Mouse (Mus musculus): ENCODE data around the gene Dnah8. TPM values are rescaled to one million over a fixed set of nuclear protein-coding genes. Genes with fewer than 3 reads are reported as not detected.
A peak's percentile ranks its signal among the peaks of the same experiment; 100 is the strongest.

Gene Dnah8
- polyA plus RNA-seq, 1 experiment from 2014 or later: 3.1 TPM

DNA sequence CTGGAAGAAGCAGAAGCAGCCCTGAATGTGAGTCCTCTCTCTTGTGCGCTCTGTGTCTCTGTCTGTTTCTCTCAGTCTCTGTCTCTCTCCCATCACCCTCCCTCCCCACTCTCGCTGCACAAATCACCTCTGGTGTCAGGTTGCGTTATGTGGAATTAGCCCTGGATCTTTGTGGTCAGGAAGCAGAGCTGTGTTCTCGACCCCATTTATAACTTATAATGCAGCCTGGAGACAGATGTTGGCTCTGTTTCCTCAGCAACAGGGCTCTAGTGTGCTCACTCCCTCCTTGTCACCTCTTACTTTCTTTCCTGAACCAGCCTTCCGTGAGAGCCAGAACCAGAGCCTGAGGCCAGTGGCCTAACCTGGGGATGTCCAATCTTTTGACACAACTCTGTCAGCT, 150.9 kb downstream of the Dnah8 start:
- DNase-seq (ENCODE audit: low spot score) (no peak), ATAC-seq (ENCODE audit: low FRiP score) (no peak)
- Histone ChIP-seq H3K9me3 (ENCODE audit: control insufficient read depth, low read length) (no peaks in the 10 kb centered on the region), H3K4me1 (replicated peaks; ENCODE audit: control insufficient read depth, insufficient read depth, low read length) (no peaks in the 10 kb centered on the region), H3K4me2 (replicated peaks) (no peak overlapping the region), H3K9ac (no peak overlapping the region), H3K4me3 (replicated peaks; ENCODE audit: low read length) (no peak overlapping the region), H3K27ac (no peak overlapping the region), H3K27me3 (ENCODE audit: control insufficient read depth, insufficient read depth, low read length) (no peaks in the 10 kb centered on the region), H3K36me3 (replicated peaks; ENCODE audit: control insufficient read depth, insufficient read depth) (no peaks in the 10 kb centered on the region)
- 53% methylated on average over 5 of the region's 5 CpGs for WGBS

DNA sequence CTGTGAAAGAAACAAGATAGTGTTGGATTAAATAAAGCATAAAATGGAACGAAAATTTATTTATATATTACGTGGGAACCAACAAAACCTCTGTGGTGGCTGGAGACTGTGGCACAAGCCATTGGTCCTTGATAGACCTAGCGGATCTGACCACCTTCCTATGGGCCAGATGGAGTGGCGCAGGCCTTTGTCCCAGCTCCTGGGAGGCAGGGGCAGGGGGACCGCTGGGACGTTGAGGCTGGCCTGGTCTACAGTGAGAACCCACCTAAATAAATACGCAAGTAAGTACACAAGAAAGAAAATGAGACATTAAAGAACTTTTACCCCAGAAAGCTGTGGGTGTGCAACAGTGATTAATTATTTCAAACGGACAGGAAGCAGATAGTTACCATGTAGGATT, 156.9 kb downstream of the Dnah8 start:
- no peak for ATAC-seq (ENCODE audit: low FRiP score)
- H3K27ac ChIP-seq: no peak overlapping the region
- no peaks in the 10 kb centered on the region for H3K36me3 ChIP-seq (replicated peaks; ENCODE audit: control insufficient read depth, insufficient read depth)
- no peak overlapping the region for H3K4me2 ChIP-seq (replicated peaks)
- no peaks in the 10 kb centered on the region for H3K4me1 ChIP-seq (replicated peaks; ENCODE audit: control insufficient read depth, insufficient read depth, low read length)
- no peaks in the 10 kb centered on the region for H3K9me3 ChIP-seq (ENCODE audit: control insufficient read depth, low read length)
- no peak overlapping the region for H3K4me3 ChIP-seq (replicated peaks; ENCODE audit: low read length)
- H3K9ac ChIP-seq: no peak overlapping the region
- no peak for DNase-seq (ENCODE audit: low spot score)
- H3K27me3 ChIP-seq (ENCODE audit: control insufficient read depth, insufficient read depth, low read length): no peaks in the 10 kb centered on the region
- WGBS: 85% methylated on average over 8 of the region's 8 CpGs

DNA sequence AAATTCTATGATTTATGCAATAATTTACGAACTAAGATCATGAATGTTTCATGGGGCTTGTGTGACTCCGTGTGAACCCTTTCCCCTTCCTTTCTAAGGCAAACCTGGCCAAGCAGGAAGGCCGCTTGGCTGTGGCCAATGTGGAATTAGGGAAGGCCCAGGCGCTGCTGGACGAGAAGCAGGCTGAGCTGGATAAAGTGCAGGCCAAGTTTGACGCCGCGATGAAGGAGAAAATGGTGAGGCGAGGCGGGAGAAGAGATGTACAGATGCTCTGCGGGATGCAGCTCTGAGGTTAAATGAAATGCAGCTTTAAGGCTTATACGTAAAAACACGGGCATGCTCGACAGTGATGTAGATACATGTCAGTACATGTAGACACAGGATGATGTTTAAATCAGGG, 158.1 kb downstream of the Dnah8 start:
- no peak overlapping the region for H3K27ac ChIP-seq
- no peak overlapping the region for H3K4me3 ChIP-seq (replicated peaks; ENCODE audit: low read length)
- H3K4me2 ChIP-seq (replicated peaks): no peak overlapping the region
- no peak overlapping the region for H3K9ac ChIP-seq
- no peaks in the 10 kb centered on the region for H3K4me1 ChIP-seq (replicated peaks; ENCODE audit: control insufficient read depth, insufficient read depth, low read length)
- no peaks in the 10 kb centered on the region for H3K36me3 ChIP-seq (replicated peaks; ENCODE audit: control insufficient read depth, insufficient read depth)
- DNase-seq (ENCODE audit: low spot score) (no peak), ATAC-seq (ENCODE audit: low FRiP score) (no peak)
- 82% methylated on average over 14 of the region's 14 CpGs for WGBS
- H3K27me3 ChIP-seq (ENCODE audit: control insufficient read depth, insufficient read depth, low read length): no peaks in the 10 kb centered on the region
- H3K9me3 ChIP-seq (ENCODE audit: control insufficient read depth, low read length): no peaks in the 10 kb centered on the region

DNA sequence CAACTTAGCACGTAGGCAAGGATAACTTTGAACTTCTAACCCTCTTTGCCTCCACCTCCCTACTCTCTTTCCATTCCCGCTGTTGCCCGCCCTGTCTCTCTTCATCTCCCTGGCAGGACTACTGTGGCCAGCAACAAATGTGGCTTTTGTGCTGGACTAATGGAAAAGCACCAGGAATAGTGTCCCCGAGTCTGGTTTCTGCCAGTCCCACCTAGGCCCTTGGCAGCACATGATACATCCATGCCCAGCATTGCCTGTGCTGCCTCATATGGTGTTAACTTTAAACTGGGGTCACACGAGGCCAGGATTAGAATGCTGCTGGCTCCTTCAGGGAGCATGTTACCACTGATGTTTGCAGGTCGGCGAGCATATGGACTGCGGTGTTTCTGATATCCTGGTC, 164.2 kb downstream of the Dnah8 start:
- WGBS: 92% methylated on average over 8 of the region's 8 CpGs
- H3K9ac ChIP-seq: no peak overlapping the region

DNA sequence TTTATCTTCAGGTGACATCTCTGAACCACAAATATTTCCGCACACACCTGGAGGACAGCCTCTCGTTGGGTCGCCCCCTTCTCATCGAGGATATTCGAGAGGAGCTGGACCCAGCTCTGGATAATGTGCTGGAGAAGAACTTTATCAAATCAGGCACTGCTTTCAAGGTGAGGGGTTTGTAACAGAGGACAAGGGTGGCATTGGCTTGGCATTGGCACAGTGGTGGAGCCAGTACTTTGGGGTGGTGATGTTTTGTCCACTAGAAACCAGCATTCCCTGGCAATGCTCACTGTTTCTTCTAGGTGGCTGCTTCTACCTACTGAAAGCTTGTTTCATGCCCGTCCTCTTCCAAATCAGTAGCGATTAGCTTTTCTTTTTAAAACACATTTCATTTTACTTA, 166.7 kb downstream of the Dnah8 start:
- no peak overlapping the region for H3K27ac ChIP-seq
- no peaks in the 10 kb centered on the region for H3K36me3 ChIP-seq (replicated peaks; ENCODE audit: control insufficient read depth, insufficient read depth)
- H3K9ac ChIP-seq: no peak overlapping the region
- no peak overlapping the region for H3K4me3 ChIP-seq (replicated peaks; ENCODE audit: low read length)
- DNase-seq (ENCODE audit: low spot score): no peak
- no peaks in the 10 kb centered on the region for H3K9me3 ChIP-seq (ENCODE audit: control insufficient read depth, low read length)
- no peaks in the 10 kb centered on the region for H3K4me1 ChIP-seq (replicated peaks; ENCODE audit: control insufficient read depth, insufficient read depth, low read length)
- ATAC-seq (ENCODE audit: low FRiP score): no peak
- H3K27me3 ChIP-seq (ENCODE audit: control insufficient read depth, insufficient read depth, low read length): no peaks in the 10 kb centered on the region
- no peak overlapping the region for H3K4me2 ChIP-seq (replicated peaks)
- WGBS: 92% methylated on average over 7 of the region's 7 CpGs

More for the DNA sequence above, 164.2 kb downstream of the Dnah8 start:
- no peak for ATAC-seq (ENCODE audit: low FRiP score)
- H3K36me3 ChIP-seq (replicated peaks; ENCODE audit: control insufficient read depth, insufficient read depth): no peaks in the 10 kb centered on the region
- H3K4me3 ChIP-seq (replicated peaks; ENCODE audit: low read length): no peak overlapping the region
- H3K27ac ChIP-seq: no peak overlapping the region
- H3K27me3 ChIP-seq (ENCODE audit: control insufficient read depth, insufficient read depth, low read length): no peaks in the 10 kb centered on the region
- no peaks in the 10 kb centered on the region for H3K4me1 ChIP-seq (replicated peaks; ENCODE audit: control insufficient read depth, insufficient read depth, low read length)
- DNase-seq (ENCODE audit: low spot score): no peak
- H3K4me2 ChIP-seq (replicated peaks): no peak overlapping the region
- no peaks in the 10 kb centered on the region for H3K9me3 ChIP-seq (ENCODE audit: control insufficient read depth, low read length)

DNA sequence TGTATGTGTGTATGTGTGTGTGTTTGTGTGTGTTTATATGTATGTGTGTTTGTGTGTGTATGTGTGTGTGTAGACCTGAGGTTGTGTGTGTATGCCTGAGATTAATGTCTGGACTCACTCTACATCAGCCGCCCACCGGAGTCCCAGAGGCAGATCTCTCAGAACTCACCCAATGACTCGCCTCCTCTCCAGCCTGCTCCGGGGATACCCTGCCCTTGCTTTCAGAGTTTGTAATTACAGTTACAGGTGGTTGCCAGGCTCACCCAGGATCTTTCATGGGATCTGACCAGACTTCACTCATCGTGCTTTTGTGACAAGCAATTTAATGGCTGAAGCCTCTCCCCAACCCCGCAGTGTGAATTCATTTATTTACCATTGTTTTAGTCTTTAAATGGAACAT, 168.2 kb downstream of the Dnah8 start:
- no peak overlapping the region for H3K27ac ChIP-seq
- ATAC-seq (ENCODE audit: low FRiP score): no peak

DNA sequence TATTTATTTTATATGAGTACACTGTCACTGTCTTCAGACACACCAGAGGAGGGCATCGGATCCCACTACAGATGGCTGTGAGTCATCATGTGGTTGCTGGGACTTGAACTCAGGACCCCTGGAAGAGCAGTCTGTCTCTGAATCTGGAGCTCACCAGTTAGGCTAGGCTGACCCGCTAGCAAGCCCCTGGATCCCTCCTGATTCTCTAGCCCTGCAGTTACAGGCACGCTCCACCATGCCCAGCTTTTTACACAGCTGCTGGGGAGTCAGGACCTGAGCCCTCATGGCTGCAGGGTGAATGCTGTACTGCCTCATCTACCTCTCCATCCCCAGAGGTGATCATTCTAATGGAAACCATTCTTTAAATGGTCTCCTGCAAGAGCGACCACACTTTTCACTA, 172.5 kb downstream of the Dnah8 start:
- no peaks in the 10 kb centered on the region for H3K27me3 ChIP-seq (ENCODE audit: control insufficient read depth, insufficient read depth, low read length)
- no peak overlapping the region for H3K4me2 ChIP-seq (replicated peaks)
- no peaks in the 10 kb centered on the region for H3K9me3 ChIP-seq (ENCODE audit: control insufficient read depth, low read length)
- H3K27ac ChIP-seq: no peak overlapping the region
- H3K4me3 ChIP-seq (replicated peaks; ENCODE audit: low read length): no peak overlapping the region
- ATAC-seq (ENCODE audit: low FRiP score): no peak
- DNase-seq (ENCODE audit: low spot score): no peak
- no peaks in the 10 kb centered on the region for H3K4me1 ChIP-seq (replicated peaks; ENCODE audit: control insufficient read depth, insufficient read depth, low read length)
- H3K36me3 ChIP-seq (replicated peaks; ENCODE audit: control insufficient read depth, insufficient read depth): no peaks in the 10 kb centered on the region
- H3K9ac ChIP-seq: no peak overlapping the region
- 87% methylated on average over 4 of the region's 4 CpGs for WGBS

More for the DNA sequence above, 168.2 kb downstream of the Dnah8 start:
- no peak overlapping the region for H3K4me2 ChIP-seq (replicated peaks)
- 75% methylated on average over 6 of the region's 6 CpGs for WGBS
- DNase-seq (ENCODE audit: low spot score): no peak
- H3K36me3 ChIP-seq (replicated peaks; ENCODE audit: control insufficient read depth, insufficient read depth): no peaks in the 10 kb centered on the region
- H3K9ac ChIP-seq: no peak overlapping the region
- no peak overlapping the region for H3K4me3 ChIP-seq (replicated peaks; ENCODE audit: low read length)
- H3K9me3 ChIP-seq (ENCODE audit: control insufficient read depth, low read length): no peaks in the 10 kb centered on the region
- no peaks in the 10 kb centered on the region for H3K4me1 ChIP-seq (replicated peaks; ENCODE audit: control insufficient read depth, insufficient read depth, low read length)
- no peaks in the 10 kb centered on the region for H3K27me3 ChIP-seq (ENCODE audit: control insufficient read depth, insufficient read depth, low read length)

DNA sequence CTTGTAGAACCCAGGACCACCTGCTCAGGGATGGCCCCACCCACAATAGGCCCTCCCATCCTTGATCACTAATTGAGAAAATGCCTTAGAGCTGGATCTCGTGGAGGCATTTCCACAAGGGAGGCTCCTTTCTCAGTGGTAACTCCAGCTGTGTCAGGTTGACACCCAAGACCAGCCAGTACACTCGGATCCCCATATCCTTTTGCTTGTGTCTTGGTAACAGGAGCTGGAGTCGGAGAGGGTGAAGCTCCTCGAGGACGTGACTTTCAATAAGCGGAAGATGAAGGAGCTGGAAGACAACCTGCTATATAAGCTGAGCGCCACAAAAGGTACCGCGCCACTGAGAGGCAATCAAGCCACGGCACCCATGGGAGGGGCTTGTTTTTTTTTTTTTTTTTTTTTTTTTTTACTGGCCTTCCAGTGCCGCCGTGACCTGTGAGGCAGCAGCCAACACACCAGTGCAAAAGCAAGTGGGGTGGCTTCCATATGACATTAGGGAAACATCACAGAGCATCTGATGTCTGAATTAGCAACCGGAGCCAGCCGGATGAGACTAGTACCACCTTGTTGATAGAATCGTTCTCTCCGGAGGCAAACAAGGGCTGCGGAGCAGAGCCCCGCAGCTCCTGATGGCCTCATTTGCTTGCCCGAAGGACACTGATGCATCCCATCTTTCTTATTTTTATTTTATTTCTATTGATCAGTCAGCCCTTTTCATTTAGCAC, 176.3 kb downstream of the Dnah8 start:
- Histone ChIP-seq H3K4me1 (replicated peaks; ENCODE audit: control insufficient read depth, insufficient read depth, low read length) (peaks cover 11% of the 10 kb centered on the region), H3K9me3 (ENCODE audit: control insufficient read depth, low read length) (no peaks in the 10 kb centered on the region), H3K36me3 (replicated peaks; ENCODE audit: control insufficient read depth, insufficient read depth) (no peaks in the 10 kb centered on the region), H3K4me2 (replicated peaks) (no peak overlapping the region), H3K4me3 (replicated peaks; ENCODE audit: low read length) (no peak overlapping the region), H3K27ac (no peak overlapping the region), H3K9ac (no peak overlapping the region), H3K27me3 (ENCODE audit: control insufficient read depth, insufficient read depth, low read length) (no peaks in the 10 kb centered on the region)
- WGBS: 82% methylated on average over 19 of the region's 19 CpGs
- DNase-seq (ENCODE audit: low spot score) (no peak), ATAC-seq (ENCODE audit: low FRiP score) (no peak)

DNA sequence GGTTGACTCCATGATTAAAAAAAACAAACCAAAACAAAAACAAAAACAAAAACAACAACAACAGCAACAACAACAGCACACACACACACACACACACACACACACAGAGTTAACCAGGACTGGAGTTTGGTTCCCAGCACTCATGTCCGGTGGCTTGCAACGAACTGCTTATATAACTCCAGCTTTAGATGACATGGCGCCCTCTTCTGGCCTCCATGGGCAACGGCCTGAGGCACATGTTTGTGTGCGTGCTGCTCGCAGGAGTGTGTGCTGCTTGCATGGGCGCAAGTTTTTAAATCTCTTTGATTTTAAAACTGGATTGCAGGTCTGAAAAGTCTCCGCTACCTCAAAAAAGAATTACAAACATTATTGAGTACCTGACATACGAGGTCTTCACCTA, 179.5 kb downstream of the Dnah8 start:
- H3K4me3 ChIP-seq (replicated peaks; ENCODE audit: low read length): no peak overlapping the region
- no peak for ATAC-seq (ENCODE audit: low FRiP score)
- 93% methylated on average over 9 of the region's 9 CpGs for WGBS
- no peaks in the 10 kb centered on the region for H3K36me3 ChIP-seq (replicated peaks; ENCODE audit: control insufficient read depth, insufficient read depth)
- no peak for DNase-seq (ENCODE audit: low spot score)
- H3K9me3 ChIP-seq (ENCODE audit: control insufficient read depth, low read length): no peaks in the 10 kb centered on the region
- no peak overlapping the region for H3K4me2 ChIP-seq (replicated peaks)
- no peaks in the 10 kb centered on the region for H3K27me3 ChIP-seq (ENCODE audit: control insufficient read depth, insufficient read depth, low read length)
- H3K9ac ChIP-seq: no peak overlapping the region
- no peak overlapping the region for H3K27ac ChIP-seq
- peaks cover 20% of the 10 kb centered on the region for H3K4me1 ChIP-seq (replicated peaks; ENCODE audit: control insufficient read depth, insufficient read depth, low read length)

DNA sequence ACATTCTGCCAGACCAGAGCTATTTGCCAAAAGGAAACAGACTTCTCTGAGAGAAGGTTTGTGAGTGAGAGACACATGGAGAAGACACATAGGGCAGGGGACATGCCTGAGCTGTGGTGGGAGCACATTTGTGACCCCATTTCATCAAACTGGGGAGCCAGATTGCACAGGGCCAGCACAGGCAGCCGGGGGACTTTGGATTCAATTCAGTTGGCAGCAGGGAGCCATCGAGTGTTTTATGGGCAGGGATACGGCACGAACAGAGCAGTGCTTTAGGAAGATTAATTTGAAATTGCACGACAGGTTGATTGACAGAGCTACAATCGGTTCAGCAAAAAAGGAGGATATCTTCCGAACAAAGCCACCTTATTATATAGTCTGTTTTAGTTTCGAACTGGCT, 180.8 kb downstream of the Dnah8 start:
- peak overlapping the region; percentile 12 for H3K4me2 ChIP-seq (replicated peaks)
- no peak overlapping the region for H3K4me3 ChIP-seq (replicated peaks; ENCODE audit: low read length)
- H3K4me1 ChIP-seq (replicated peaks; ENCODE audit: control insufficient read depth, insufficient read depth, low read length): peaks cover 31% of the 10 kb centered on the region
- H3K27ac ChIP-seq: peak overlapping the region; percentile 77
- no peaks in the 10 kb centered on the region for H3K36me3 ChIP-seq (replicated peaks; ENCODE audit: control insufficient read depth, insufficient read depth)
- no peaks in the 10 kb centered on the region for H3K27me3 ChIP-seq (ENCODE audit: control insufficient read depth, insufficient read depth, low read length)
- DNase-seq (ENCODE audit: low spot score): no peak
- ATAC-seq (ENCODE audit: low FRiP score): 0 out of 2 replicates have a peak, but pooled peaks have one; percentile 31
- no peaks in the 10 kb centered on the region for H3K9me3 ChIP-seq (ENCODE audit: control insufficient read depth, low read length)
- H3K9ac ChIP-seq: peak overlapping the region; percentile 16
- WGBS: 18% methylated on average over 8 of the region's 8 CpGs
